Mouse (Mus musculus) hindbrain, embryonic 11.5 days (tissue): ENCODE measurements around the gene Zbed6. TPM values are rescaled to one million over a fixed set of nuclear protein-coding genes. Genes with fewer than 3 reads are reported as not detected.
"Not testable (repeated sequence)": the region's sequence is repeated elsewhere in the genome, so short reads cannot be mapped to it uniquely, and the experiment has no call there.

Experiments used
- ATAC-seq: fragments of 200-750 bp; cut with Nextera tagmentation; 2 replicates; pipeline ENCODE4 v1.8.0; 2017; ENCODE audit warnings: mild to moderate bottlenecking, moderate TSS enrichment, moderate library complexity; ENCODE audit not compliant: low FRiP score
- DNase-seq: peaks from one replicate; pipeline ENCODE4 v3.0.0-alpha.2; 2015; ENCODE audit warnings: low spot score
- H3K27ac ChIP-seq: fragments of 300-500 bp; sonication (generic); 2 replicates; pipeline ENCODE4 v1.5.1; 2014; ENCODE audit warnings: mild to moderate bottlenecking, low read depth, low read length
- H3K27me3 ChIP-seq: fragments of 300-500 bp; sonication (generic); 2 replicates; pipeline ENCODE4 v1.6.1; 2014; ENCODE audit warnings: mild to moderate bottlenecking, low read length, moderate library complexity, mixed read lengths; ENCODE audit not compliant: control insufficient read depth, insufficient read depth
- H3K36me3 ChIP-seq: fragments of 300-500 bp; sonication (generic); 2 replicates; pipeline ENCODE4 v1.6.1; 2014; ENCODE audit warnings: mild to moderate bottlenecking, low read length, moderate library complexity, mixed read lengths; ENCODE audit not compliant: control insufficient read depth, insufficient read depth
- H3K4me1 ChIP-seq: fragments of 300-500 bp; sonication (generic); replicated peaks from 2 replicates; pipeline ENCODE4 v1.6.1; 2014; ENCODE audit warnings: low read length, mixed read lengths; ENCODE audit not compliant: control insufficient read depth, insufficient read depth
- H3K4me2 ChIP-seq: fragments of 300-500 bp; sonication (generic); replicated peaks from 2 replicates; pipeline ENCODE4 v1.6.1; 2014; ENCODE audit warnings: mild to moderate bottlenecking, low read depth, low read length
- H3K4me3 ChIP-seq: fragments of 300-500 bp; sonication (generic); 2 replicates; pipeline ENCODE4 v1.5.1; 2014; ENCODE audit warnings: low read depth, low read length
- H3K9ac ChIP-seq: fragments of 300-500 bp; sonication (generic); 2 replicates; pipeline ENCODE4 v1.6.1; 2014; ENCODE audit warnings: low read depth, low read length
- H3K9me3 ChIP-seq: fragments of 300-500 bp; sonication (generic); 2 replicates; pipeline ENCODE4 v1.6.1; 2016; ENCODE audit warnings: low read length; ENCODE audit not compliant: control insufficient read depth
- WGBS: fragments of 180-500 bp; shearing (Covaris S2); extraction: QIAGEN DNeasy Blood & Tissue Kit; methylation state at CpG from one replicate; pipeline ENCODE4 v1.1.7; 2014; 5-methylcytosine and 5-hydroxymethylcytosine counted together
- polyA plus RNA-seq: library from polyadenylated mRNA; unstranded; fragments of >200 nt; fragmentation: Nextera tagmentation; extraction: Ambion mirVana; gene quantifications from 2 replicates; pipeline ENCODE4 v1.2.1, GENCODE M21; 2014

Zbed6 gene
- polyA plus RNA-seq, 1 experiment from 2014 or later: not detected

DNA sequence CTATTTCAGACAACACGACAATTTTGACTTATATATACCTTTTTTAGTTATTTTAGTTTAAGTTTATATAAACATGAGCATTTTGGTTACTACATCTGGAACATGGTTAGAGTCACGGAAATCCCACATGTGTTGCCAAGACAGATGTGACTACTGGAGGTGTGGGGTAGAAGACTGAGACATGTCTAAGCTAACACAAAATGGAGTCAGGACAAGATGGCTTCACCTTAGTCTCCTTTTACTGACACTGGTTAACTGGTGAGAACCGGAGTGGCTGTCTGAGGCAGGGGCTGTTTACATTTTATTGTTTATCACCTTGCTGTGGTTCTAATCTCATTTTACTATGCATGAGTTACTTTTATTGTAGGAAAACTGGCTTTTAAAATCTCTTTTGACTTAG is 7.9 kb upstream of the Zbed6 start:
- Histone ChIP-seq H3K4me2 (no peak overlapping the region), H3K4me1 (no peaks in the 10 kb centered on the region), H3K4me3 (no peak overlapping the region), H3K9me3 (no peaks in the 10 kb centered on the region), H3K27ac (no peak overlapping the region), H3K36me3 (no peaks in the 10 kb centered on the region), H3K27me3 (no peaks in the 10 kb centered on the region), H3K9ac (no peak overlapping the region)
- ATAC-seq (no peak), DNase-seq (no peak)
- 87% methylated on average over 3 of the region's 3 CpGs for WGBS

DNA sequence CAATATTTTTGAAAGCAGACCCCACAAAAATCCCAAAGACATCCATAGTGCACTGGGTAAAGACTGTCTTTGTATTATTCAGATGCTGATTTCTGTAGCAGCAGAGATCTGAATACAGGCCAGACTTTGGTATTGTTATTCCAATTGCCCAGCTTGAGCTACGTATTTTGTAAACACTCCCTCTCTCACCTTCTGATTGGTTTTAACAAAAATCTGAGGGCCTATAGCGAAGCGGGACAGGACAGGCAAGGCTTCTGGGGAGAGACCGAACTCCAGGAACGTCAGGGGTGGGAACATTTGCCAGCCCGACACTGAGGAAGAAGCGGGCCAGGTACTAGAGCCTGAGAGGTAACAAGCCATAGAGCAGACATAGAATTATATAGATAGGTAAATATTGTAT is 7.0 kb upstream of the Zbed6 start:
- DNase-seq (no peak), ATAC-seq (no peak)
- H3K27me3 ChIP-seq: no peaks in the 10 kb centered on the region
- H3K27ac ChIP-seq: no peak overlapping the region
- H3K4me2 ChIP-seq: no peak overlapping the region
- H3K9ac ChIP-seq: no peak overlapping the region
- no peaks in the 10 kb centered on the region for H3K4me1 ChIP-seq
- H3K4me3 ChIP-seq: no peak overlapping the region
- H3K9me3 ChIP-seq: no peaks in the 10 kb centered on the region
- WGBS: 32% methylated on average over 7 of the region's 7 CpGs
- no peaks in the 10 kb centered on the region for H3K36me3 ChIP-seq

DNA sequence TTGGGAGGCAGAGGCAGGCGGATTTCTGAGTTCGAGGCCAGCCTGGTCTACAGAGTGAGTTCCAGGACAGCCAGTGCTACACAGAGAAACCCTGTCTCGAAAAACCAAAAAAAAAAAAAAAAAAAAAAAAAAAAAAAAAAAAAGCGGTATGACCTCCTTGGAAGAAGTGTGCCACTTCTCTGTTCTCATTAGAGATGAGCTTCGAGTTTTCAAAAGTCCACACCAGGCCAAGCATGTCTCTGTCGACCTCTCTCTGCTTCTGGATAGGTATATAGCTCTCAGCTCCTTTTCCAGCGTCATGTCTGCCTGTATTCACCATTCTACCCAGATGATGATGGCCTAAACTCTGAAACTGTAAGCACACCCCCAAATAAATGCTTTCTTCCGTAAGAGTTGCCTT is 5.0 kb upstream of the Zbed6 start:
- not testable (repeated sequence) for ATAC-seq

DNA sequence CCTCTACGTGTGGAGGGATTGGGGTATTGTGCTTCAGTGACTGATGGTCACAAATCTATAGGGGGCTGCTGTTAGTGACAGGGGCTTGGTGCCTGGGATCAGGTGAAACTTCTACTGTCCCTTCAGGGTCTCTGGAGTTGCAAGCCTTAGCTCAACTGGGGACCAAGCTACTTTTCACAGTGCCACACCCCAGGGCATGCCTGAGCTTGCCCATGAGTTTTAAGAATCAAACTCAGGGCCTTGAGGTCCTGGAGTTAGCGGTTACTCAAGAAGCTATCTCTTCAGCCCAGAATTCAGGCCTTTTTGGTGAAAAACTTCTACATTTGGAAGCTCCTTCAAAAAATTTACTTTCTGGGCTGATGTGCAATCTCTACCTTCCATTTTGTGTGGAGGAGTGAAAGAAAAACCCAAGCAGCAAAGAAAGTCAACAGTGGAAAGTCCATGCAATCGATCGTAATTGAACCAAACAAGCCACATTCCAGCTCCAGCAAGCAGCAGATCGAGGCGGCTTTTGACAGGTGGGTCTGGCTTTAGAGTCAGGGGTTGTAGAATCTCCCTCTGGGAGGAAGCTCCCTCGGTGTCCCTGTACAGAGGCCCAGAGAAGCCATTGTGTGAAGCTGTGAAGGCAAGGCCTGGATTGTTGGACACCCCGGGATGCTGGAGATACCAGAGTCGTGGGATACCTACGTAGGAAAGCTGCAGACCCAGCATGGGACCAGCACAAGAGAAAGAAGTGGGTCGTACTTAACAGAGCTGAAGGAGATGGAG is 3.7 kb upstream of the Zbed6 start:
- H3K9me3 ChIP-seq: no peaks in the 10 kb centered on the region
- H3K36me3 ChIP-seq: no peaks in the 10 kb centered on the region
- no peaks in the 10 kb centered on the region for H3K27me3 ChIP-seq
- no peak overlapping the region for H3K4me3 ChIP-seq
- no peaks in the 10 kb centered on the region for H3K4me1 ChIP-seq
- no peak overlapping the region for H3K27ac ChIP-seq
- ATAC-seq (no peak), DNase-seq (no peak)
- H3K9ac ChIP-seq: no peak overlapping the region
- no peak overlapping the region for H3K4me2 ChIP-seq
- 63% methylated on average over 11 of the region's 11 CpGs for WGBS

More for the DNA sequence above, 5.0 kb upstream of the Zbed6 start:
- not testable (repeated sequence) for H3K9me3 ChIP-seq, H3K4me3 ChIP-seq, H3K9ac ChIP-seq, H3K4me2 ChIP-seq, H3K4me1 ChIP-seq, DNase-seq, H3K36me3 ChIP-seq, H3K27ac ChIP-seq, H3K27me3 ChIP-seq
- 76% methylated on average over 8 of the region's 8 CpGs for WGBS

DNA sequence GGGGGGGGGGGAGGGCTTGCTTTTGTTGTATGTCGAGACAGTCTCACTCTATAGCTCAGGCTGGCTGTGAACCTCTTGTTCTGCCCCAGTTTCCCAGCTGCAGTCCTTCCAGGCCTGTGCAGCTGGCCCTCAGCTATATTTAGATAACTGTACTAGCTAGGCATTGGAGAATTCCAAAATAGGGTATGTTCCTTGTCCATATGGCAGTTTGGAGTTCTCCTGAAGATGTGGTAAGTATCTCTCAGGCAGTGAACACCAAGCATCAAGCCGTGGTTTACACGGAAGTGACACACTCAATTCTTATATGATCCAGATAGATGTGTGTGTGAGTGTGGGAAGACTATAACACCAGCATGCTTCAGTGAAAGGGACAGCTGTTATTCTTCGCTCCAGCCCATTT is 2.7 kb upstream of the Zbed6 start:
- H3K27me3 ChIP-seq: no peaks in the 10 kb centered on the region
- no peak overlapping the region for H3K27ac ChIP-seq
- H3K36me3 ChIP-seq: no peaks in the 10 kb centered on the region
- WGBS: 84% methylated on average over 4 of the region's 4 CpGs
- H3K9ac ChIP-seq: no peak overlapping the region
- no peak for ATAC-seq
- no peak overlapping the region for H3K4me3 ChIP-seq
- no peaks in the 10 kb centered on the region for H3K4me1 ChIP-seq
- H3K4me2 ChIP-seq: no peak overlapping the region
- no peak for DNase-seq
- no peaks in the 10 kb centered on the region for H3K9me3 ChIP-seq

DNA sequence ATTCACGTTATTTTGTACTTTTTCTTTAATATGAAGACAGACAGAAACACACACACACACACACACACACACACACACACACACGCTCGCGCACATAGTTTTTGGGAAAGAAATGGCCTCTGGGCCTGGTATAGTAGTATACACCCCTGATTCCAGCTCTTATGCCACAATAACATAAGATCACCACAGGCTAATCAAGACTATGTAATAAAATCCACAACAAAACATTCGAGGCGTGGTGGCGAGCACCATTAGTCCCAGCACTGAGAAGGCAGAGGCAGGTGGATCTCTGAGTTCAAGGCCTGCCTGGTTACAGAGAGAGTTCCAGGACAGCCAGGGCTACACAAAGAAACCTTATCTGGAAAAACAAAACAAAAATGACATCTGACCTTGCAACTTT is 2.3 kb upstream of the Zbed6 start:
- 92% methylated on average over 7 of the region's 7 CpGs for WGBS
- DNase-seq: no peak
- Histone ChIP-seq H3K27ac (no peak overlapping the region), H3K4me3 (no peak overlapping the region), H3K4me1 (no peaks in the 10 kb centered on the region), H3K36me3 (no peaks in the 10 kb centered on the region), H3K4me2 (no peak overlapping the region), H3K9me3 (no peaks in the 10 kb centered on the region), H3K9ac (no peak overlapping the region), H3K27me3 (no peaks in the 10 kb centered on the region)
- no peak for ATAC-seq

DNA sequence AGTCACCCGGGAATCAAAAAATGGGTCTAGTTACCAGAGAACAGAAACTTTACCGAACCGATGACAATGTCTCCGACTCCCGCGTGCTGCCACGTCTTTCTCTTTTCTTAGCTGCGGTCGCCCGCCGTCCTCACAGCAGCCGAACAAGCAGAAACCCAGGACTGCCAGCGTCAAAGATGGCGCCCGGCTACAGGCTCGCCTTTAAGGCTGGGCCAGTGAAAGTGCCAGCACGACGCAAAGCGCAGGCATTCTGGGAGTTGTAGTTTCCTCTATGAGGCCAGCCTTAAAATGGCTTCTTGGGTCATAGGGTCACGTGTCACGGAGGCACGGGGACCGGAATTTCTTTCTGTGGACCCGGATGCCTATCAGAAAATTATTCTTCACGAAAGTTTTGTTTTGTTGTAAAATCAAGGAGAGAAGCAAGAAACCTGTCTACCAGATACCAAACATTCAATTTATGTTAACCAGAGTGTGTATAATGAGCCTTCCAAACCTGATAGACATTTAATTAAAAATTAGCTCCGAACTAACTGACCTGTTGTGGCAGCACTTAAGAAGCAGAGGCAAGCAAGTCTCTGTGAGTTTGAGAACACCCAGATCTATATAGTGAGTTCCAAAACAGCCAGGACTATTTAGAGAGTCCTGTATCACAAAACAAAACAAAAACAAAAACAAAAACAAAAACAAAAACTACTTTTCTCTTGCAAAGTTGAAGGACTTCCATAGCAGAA is 683 bp upstream of the Zbed6 start, which contains the start of gene Gm38394:
Gene Gm38394, minus strand, starts transcription at position 116 of the 731 bp plus-strand sequence.
- H3K9me3 ChIP-seq: no peaks in the 10 kb centered on the region
- no peaks in the 10 kb centered on the region for H3K4me1 ChIP-seq
- H3K4me3 ChIP-seq: peak within 1 kb of the TSS; percentile 90
- ATAC-seq: peak; percentile 98
- peak within 1 kb of the TSS; percentile 90 for H3K27ac ChIP-seq
- WGBS: 3% methylated on average over 23 of the region's 26 CpGs
- H3K36me3 ChIP-seq: no peaks in the 10 kb centered on the region
- H3K4me2 ChIP-seq: peak within 1 kb of the TSS; percentile 82
- DNase-seq: peak; percentile 94
- H3K27me3 ChIP-seq: no peaks in the 10 kb centered on the region
- peak within 1 kb of the TSS; percentile 74 for H3K9ac ChIP-seq

DNA sequence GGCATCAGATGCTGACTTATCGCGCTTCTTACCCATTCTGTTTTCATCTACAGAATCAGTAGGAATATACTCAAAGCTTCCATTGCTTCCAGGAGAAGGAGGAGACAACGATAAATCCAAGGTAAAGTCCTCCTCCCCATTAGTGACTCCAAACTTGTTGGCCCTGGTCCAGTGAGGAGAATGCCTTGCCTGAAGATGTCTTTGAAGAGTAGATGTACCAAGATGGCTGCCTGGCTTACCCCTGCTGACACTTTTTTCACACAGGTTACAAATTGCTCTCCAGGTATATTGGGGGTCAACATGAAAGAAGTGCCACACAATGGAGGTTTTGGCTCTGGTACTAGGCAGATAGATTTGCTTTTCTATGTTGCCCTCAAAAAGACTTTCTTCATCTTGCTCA is 1.8 kb downstream of the Zbed6 start:
- Histone ChIP-seq H3K4me1 (no peaks in the 10 kb centered on the region), H3K4me3 (no peak overlapping the region), H3K36me3 (no peaks in the 10 kb centered on the region), H3K27me3 (no peaks in the 10 kb centered on the region), H3K27ac (no peak overlapping the region), H3K9ac (no peak overlapping the region), H3K9me3 (no peaks in the 10 kb centered on the region), H3K4me2 (no peak overlapping the region)
- ATAC-seq: no peak
- 95% methylated on average over 3 of the region's 3 CpGs for WGBS
- DNase-seq: no peak

DNA sequence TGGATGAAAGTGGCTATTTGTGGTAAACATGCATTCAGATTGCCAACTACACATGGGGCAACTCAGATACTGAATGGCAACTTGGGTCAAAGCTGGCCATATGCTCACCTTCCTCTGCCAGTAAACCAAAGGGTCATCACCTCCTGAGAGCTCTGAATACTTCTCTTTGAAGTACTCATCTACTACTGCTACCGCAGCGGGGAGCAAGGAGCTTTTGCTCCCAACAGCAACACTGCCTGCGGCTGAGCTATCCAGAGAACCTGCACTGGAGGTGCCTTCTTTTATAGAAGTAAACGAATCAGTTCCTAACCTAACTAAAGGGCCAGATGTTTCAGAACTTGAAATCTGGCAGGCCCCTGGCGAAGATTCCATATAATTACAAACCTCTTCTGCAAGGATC is 3.9 kb downstream of the Zbed6 start:
- no peak for DNase-seq

More for the DNA sequence above, 3.9 kb downstream of the Zbed6 start:
- ATAC-seq: no peak
- H3K4me1 ChIP-seq: no peaks in the 10 kb centered on the region
- no peak overlapping the region for H3K9ac ChIP-seq
- no peaks in the 10 kb centered on the region for H3K9me3 ChIP-seq
- H3K27me3 ChIP-seq: no peaks in the 10 kb centered on the region
- no peak overlapping the region for H3K4me3 ChIP-seq
- no peaks in the 10 kb centered on the region for H3K36me3 ChIP-seq
- no peak overlapping the region for H3K27ac ChIP-seq
- 65% methylated on average over 5 of the region's 5 CpGs for WGBS
- H3K4me2 ChIP-seq: no peak overlapping the region
